Mouse (Mus musculus): ENCODE results near the gene Psmc1.

Psmc1 gene

GRCm38 (mm10) chr12:100142848-100143523 is 33.0 kb downstream of the Psmc1 start:
- TF ChIP-seq GATA4 (IDR thresholded peaks at IDR 0.05; ENCODE audit: insufficient replicate concordance, low read length): no peak

GRCm38 (mm10) chr12:100143737-100144136 is 33.8 kb downstream of the Psmc1 start:
- TF ChIP-seq GATA4 (IDR thresholded peaks at IDR 0.05; ENCODE audit: insufficient replicate concordance, low read length): no peak

DNA sequence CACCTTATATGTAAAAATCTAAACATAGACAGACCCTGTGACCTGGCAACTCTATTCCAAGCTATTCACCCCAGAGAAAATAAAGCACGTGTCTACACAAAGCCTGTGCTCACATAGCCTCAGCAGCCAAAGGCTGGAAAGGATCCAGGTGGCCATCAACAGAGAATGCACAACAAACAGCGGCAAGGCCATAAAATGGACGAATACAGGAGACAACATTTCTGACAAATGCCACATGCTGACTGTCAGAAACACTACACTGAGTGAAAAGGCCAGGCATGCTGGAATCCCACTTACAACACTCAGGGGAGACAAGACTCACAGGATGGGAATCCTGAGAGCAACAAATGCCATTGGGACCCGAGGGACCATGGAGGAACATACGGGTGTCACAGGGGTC is 34.3 kb downstream of the Psmc1 start:
- TF ChIP-seq GATA4 (IDR thresholded peaks at IDR 0.05; ENCODE audit: insufficient replicate concordance, low read length): no peak

DNA sequence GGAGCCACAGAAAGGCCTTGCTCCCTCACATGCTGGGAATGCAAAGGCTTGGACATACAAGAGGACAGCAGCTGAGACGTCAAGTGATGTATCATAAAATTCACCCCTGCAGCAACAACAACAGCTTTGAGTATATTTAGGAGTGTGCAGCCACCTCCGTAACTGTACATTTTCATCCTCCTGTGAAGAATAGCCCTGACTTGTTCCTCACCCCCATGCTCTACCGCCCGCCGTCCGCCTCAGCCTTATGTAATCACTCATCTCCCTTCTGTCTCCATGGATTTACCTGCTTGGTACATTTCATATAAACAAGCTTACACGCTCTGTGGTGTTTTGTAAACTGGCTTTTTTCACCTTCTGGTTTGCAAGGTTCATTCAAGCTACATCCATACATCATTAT is 42.5 kb downstream of the Psmc1 start:
- TF ChIP-seq GATA4 (IDR thresholded peaks at IDR 0.05; ENCODE audit: insufficient replicate concordance, low read length): no peak

DNA sequence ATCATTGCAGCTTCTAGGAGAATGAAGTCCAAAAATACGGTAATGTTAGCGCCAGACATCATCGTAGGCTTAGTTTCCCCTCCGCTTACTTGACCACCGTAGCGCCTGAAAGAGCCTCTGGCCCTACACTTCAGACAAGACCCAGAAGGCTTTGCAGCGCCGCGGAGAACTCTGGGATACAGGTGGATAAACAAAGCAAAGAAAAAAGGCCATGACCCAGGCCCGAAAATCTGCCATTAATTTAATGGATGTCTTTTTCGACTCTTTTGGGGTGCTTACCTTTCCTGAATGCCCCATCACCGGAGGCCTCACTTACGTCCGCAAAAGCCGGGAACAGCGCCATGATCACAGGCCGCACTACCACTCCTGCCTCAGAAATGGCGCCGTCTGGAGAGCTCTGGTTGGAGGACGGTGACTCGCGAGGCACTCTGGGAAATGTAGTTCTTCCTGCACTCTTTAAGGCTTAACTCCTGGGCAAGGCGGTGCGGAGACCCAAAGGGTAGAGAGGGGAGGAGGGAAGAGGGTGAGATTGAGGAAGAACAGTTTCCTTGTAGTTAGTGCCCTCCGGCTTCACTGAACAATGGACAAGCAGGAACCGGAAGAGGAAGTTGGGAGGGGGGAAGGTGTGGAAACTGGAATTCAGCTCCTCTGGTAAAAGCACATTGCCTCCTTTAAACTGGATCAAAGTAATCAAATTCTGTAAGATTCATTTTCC is 49.5 kb downstream of the Psmc1 start, which contains the start of gene Nrde2:
TSS of gene Nrde2 (minus strand) at position 393 of the 715 bp plus-strand sequence.
- TF ChIP-seq GATA4 (IDR thresholded peaks at IDR 0.05; ENCODE audit: insufficient replicate concordance, low read length): no peak

GRCm38 (mm10) chr12:100164991-100165500 is 55.1 kb downstream of the Psmc1 start:
- TF ChIP-seq GATA4 (IDR thresholded peaks at IDR 0.05; ENCODE audit: insufficient replicate concordance, low read length): no peak

DNA sequence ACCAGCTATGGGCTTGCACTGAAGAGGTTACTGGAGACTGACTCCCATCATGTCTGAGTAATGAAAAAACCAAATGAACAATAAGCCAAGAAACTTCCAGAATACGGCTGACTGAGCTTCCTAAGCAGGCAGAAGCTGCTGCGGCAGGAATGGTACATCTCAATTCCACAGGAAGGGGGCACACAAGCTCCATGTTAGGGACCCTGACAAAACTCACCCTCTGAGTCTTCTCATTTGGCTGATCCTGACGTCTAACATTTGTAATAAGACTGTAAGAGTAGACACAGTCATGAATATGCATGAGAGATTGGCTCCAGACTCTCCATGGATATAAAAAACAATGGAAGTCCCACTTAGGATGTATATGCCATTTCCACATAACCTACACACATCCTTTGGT is 56.2 kb downstream of the Psmc1 start:
- no peak for TF ChIP-seq GATA4 (IDR thresholded peaks at IDR 0.05; ENCODE audit: insufficient replicate concordance, low read length)

- no peak for TF ChIP-seq GATA4 (IDR thresholded peaks at IDR 0.05; ENCODE audit: insufficient replicate concordance, low read length)
Observed at GRCm38 (mm10) chr12:100166939-100167338, 57.0 kb downstream of the Psmc1 start.

- no peak for TF ChIP-seq GATA4 (IDR thresholded peaks at IDR 0.05; ENCODE audit: insufficient replicate concordance, low read length)
Observed at GRCm38 (mm10) chr12:100167502-100167901, 57.5 kb downstream of the Psmc1 start.

DNA sequence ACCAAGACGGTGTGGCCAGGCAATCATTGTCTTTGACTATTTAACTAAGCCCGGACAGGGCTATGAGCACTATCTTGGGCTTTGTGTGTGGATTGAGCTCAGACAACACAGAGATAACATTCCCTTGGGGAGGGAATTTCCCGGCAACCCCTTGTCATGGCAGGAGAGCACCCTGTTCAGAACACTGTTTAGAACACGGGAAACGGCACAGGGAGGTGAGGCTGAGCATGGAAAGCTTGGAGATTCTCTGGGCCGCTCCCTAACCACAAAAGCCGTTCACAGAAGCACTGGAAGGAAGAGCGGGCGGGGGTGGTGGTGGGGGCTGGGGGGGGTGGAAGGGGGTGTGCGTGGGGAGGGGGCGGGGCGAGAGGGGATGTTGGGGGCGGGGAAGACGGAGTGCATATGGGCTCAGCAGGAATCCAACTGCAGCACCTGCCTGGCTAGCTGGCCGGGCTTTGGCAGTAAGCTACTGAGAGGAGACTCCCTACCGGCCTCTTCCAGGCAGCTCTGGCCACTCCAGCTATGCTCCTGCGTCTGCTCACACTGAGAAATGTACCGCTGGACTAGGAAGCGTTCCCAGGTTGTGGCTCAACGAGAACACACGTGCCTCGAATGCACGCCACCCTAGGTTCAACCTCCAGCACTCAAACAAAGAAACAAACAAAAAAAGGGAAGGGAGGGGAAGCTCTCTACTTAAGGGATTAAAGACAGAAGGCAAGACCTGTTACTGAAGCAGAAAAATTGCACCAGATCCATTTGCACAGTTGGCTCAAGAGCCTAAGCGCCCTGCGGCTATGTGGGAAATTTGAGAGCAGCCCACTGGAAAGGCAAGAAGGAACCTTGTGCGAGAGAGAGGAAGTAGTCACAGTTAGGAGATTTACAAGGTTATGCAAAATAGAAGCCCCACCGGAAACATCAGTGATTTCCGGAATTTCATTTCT is 58.2 kb downstream of the Psmc1 start:
- TF ChIP-seq GATA4 (IDR thresholded peaks at IDR 0.05; ENCODE audit: insufficient replicate concordance, low read length): no peak; the same call in 1 of the 2 replicates

GRCm38 (mm10) chr12:100172481-100172880 is 62.5 kb downstream of the Psmc1 start:
- no peak for TF ChIP-seq GATA4 (IDR thresholded peaks at IDR 0.05; ENCODE audit: insufficient replicate concordance, low read length)

Data from liver, adult (tissue).